Mouse (Mus musculus) ovary, adult 18-20 months (tissue): Measurements from ENCODE around the gene Dhx29.

Source experiments
- DNase-seq: peaks from one replicate; pipeline ENCODE4 v3.0.0; 2022; ENCODE audit warnings: low spot score, mixed read lengths

Gene Dhx29

DNA sequence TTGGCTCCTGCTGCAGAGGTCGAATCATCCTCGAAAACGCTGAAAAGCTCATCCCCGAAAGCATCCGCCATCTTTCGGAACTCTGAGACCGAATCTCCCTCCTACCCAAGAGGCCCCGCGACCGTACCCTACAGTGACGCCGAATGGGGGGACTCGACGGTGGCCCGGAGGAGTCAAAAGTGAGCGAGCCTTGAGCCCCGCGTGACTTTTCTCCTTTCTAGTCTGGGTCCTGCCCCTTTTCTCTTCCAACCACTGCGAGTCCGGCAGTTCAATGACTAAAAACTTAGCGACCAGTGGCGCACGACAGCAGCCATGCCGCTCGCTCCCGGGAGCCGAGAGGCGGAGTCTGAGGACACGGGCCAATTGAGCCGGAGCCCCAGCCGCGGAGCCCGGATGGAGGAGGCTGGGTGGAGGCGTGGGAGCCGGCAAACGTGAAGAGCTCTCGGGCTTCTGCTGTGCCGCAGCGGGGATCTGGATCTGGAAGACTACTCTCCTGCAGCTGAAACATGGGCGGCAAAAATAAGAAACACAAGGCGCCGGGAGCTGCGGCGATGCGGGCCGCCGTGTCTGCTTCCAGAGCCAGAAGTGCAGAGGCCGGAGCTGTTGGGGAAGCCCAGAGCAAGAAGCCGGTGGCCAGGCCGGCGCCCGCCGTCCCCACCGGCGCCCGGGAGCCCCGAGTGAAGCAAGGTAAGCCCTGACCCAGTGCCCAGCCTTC lies at the start of gene Dhx29, which contains the start of gene Mtrex:
Gene Dhx29, plus strand, starts transcription at position 168 of the 715 bp plus-strand sequence.
Gene Mtrex, minus strand, starts transcription at position 112 of the 715 bp plus-strand sequence.
- peak; percentile 96 for DNase-seq

- DNase-seq = no peak
These were observed 40.0 kb upstream of the Dhx29 start for GRCm38 (mm10) chr13:112887234-112887633.

- DNase-seq = no peak
These were observed 25.1 kb upstream of the Dhx29 start for GRCm38 (mm10) chr13:112902176-112902575.

DNA sequence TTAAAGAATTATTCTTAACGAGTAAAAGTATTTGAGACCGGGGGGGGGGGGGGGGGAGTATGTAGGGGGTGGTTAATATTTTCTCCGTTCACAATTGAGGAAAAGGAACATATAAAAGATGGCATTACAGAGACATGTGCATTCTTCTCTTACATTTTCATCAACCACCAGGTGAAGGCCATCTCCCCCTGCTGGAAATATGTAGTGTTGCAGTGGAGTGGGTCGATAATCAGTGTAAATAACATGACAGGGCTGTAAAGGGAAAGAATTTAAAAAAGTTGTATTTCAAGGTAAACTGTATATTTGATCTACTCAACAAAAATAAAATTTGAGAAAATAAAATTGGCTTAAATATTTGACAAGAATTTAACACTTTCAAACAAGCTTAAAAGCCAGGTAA lies 17.6 kb upstream of the Dhx29 start:
- no peak for DNase-seq

DNA sequence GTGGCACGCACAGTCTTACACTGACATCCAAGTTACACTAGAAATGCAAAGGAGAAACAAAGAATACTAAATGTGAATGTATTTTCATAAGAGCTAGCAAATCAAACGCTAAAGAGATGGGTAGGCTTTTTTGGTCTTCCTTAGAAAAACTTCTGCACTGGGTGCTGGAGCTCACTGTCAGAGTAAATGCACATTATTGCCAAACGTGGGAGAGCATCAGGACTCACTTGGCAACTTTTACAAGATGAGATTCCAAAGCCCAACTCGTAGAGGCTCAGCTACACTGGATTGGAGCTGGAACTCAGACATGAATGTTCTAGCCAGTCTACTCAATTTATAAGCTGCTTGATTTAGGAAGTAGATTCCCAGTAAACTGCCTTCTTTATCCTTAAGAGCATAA lies 16.8 kb upstream of the Dhx29 start:
- no peak for DNase-seq

GRCm38 (mm10) chr13:112919141-112919865 lies 8.0 kb upstream of the Dhx29 start:
- no peak for DNase-seq

- no peak for DNase-seq
These were observed 6.3 kb upstream of the Dhx29 start for GRCm38 (mm10) chr13:112920906-112921305.

DNA sequence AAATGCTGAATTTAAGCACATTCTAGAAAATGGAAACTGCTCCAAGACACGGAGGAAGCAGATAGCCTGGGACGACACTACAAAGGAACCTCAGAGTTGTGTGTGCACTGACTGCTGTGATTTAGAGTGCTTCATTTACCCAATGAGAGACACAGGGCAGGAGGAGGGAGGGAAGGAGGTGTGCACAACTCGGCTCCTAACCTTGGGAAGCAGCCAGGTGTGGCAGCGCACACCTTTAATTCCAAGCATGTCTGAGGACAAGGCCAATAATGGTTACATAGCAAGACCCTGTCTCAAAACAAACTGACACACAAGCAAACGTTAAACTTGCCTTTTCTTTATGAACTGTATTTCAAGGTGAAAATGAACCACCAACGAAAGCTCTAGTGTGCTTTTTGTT lies 2.0 kb upstream of the Dhx29 start:
- DNase-seq = no peak

GRCm38 (mm10) chr13:112925976-112926375 lies 1.3 kb upstream of the Dhx29 start:
- DNase-seq = no peak

GRCm38 (mm10) chr13:112926796-112927195 lies 458 bp upstream of the Dhx29 start:
- no peak for DNase-seq

DNA sequence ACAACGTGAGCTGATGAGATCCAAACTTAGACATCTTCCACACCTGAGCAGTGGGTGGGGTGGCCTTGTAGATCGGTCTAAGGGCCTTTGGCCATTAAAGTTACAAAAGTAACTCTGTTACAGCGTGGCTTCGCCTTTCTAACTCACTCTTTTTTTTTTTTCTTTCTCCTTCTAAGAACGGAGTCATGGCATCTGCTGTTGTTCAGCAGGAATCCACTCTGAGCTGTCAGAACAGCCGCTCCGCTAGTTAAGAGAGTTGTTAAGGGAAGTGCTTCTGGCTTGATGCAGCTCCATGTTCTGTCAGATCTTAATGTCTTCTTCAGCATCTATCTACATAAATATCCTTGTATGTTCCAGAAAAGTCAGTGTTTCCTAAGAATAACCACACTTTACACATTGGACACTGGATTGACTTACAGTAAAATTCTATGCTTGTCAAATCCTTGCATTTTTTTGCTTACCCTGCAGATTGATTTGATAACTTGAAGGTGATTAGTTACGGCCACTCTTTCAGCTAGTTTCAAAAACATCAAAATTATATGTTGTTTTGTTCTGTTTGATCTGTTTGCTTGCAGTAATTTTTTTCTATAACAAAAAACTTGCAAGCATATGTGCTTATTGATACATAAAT lies 899 bp downstream of the Dhx29 start:
- no peak for DNase-seq

DNA sequence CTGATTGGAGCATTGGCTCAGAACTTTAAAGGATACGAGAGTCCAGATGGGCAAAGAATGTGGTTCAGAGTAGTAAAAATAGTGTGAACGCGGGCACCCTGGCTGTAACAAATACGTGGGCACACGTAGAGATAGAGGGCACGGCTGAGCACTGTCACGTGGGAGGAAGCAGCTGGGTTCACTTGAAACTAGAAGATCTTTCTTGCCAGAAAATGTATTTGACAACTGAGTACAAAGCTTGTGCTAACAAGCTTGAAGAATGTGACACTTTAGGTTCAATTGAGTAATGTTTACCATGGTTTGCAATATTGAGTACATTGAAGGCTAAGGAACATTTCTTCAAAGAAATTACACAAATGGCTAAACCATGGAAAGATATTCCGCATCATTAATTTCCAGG lies 10.9 kb downstream of the Dhx29 start:
- no peak for DNase-seq

- no peak for DNase-seq
These were observed 14.7 kb downstream of the Dhx29 start for GRCm38 (mm10) chr13:112941879-112942330.

DNA sequence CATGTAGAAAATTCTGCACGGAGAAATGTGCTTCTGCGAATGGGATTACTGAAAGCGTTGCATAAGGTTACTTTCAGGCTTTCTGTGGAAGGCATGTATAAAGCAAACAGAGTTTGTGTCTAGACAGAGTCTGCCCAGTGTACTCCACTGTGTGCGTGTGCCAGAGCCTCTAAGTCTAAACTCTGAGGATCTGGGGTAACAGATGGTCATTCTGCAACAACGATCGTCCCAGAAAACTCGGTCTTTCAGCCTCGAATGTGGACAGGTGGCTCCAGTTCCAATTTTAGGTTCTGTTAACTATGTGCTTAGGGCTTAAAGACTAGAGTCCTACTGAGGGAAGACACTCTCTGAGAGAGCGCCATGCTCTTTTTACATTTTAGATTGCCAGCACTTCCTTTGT lies 18.1 kb downstream of the Dhx29 start:
- no peak for DNase-seq

GRCm38 (mm10) chr13:112945900-112946299 lies 18.6 kb downstream of the Dhx29 start:
- DNase-seq = no peak

GRCm38 (mm10) chr13:112954067-112954466 lies 26.8 kb downstream of the Dhx29 start:
- no peak for DNase-seq

DNA sequence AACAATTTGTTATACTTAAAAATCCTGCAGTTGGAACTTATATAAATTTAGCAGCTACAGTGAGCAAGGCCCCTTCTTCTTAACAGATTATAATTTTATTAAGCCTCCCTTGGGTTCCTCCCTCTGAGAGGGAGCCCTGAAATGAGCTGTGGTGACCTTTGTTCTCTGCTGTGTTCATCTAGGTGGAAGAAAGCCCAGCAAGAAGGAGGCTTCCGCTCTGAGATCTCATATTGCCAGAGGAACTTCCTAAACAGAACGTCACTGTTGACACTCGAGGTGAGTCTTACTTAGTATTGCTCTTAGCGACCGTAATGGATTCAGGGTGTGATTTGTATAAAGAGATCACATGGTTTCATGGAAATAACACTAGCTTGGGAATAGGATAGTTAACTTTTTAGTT lies 35.8 kb downstream of the Dhx29 start:
- DNase-seq = no peak

- DNase-seq = no peak
These were observed 37.2 kb downstream of the Dhx29 start for GRCm38 (mm10) chr13:112964421-112964820.

GRCm38 (mm10) chr13:112967267-112967666 lies 40.0 kb downstream of the Dhx29 start:
- no peak for DNase-seq

GRCm38 (mm10) chr13:112976720-112977119 lies 49.5 kb downstream of the Dhx29 start:
- no peak for DNase-seq

DNA sequence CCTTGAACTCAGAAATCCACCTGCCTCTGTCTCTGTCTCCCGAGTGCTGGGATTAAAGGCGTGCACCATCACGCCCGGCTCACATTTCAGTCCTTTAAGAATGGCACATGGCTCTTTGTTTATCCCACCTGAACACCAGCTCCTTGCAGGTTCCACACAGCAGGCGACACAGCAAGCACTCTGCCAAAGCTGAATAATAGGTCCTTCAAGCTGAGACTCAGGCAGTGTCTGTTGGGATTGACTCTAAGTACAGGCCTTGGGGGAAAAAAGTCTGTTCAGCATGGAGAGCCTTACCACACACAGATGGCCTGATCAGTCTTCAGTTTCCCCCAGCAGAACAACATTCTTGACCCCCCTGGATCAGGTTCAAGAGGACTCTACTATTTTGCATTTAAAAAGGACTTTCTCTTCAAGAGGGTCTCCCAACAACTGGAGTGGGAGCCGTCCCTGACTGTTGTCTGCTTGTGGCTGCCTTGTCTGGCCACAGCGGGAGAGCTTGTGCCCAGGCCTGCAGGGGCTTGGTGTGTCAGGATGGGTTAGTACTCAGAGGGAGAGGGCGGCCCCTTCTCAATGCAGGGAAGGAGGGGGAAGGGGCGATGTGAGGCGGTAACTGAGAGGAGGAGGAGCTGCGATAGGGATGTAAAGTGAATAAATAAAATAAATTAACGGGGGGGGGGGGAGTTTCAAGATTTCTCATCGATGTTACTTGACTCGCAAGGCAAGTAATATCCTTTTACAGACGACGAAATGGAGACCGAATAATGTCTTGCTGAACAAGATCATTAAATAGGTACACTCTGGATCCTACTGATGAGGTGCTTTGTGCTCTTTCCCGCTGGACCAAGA lies 58.6 kb downstream of the Dhx29 start:
- no peak for DNase-seq

- DNase-seq = no peak
These were observed 59.2 kb downstream of the Dhx29 start for GRCm38 (mm10) chr13:112986451-112986950.
